Mouse (Mus musculus) thymus, adult 2 months (tissue): Measurements from ENCODE around the gene Zc3h7b.

Source experiments
- CTCF ChIP-seq: fragments of 200-500 bp; IDR thresholded peaks from 2 replicates; pipeline ENCODE4 v1.5.1; 2012; ENCODE audit warnings: mild to moderate bottlenecking, control low read depth, low read length, moderate library complexity, borderline replicate concordance; ENCODE audit not compliant: control insufficient read depth, poor library complexity, insufficient read depth; ENCODE audit errors: extremely low read depth
- POLR2A ChIP-seq: fragments of 200-500 bp; IDR thresholded peaks from 2 replicates; pipeline ENCODE4 v1.6.1; 2012; ENCODE audit warnings: mild to moderate bottlenecking, low read length, control low read depth, moderate library complexity; ENCODE audit not compliant: control insufficient read depth, poor library complexity, insufficient read depth; ENCODE audit errors: extremely low read depth

- TF ChIP-seq CTCF, result no peak
- TF ChIP-seq POLR2A, result no peak
These were observed 24.2 kb downstream of the Zc3h7b start for GRCm38 (mm10) chr15:81769037-81769436.
